Mouse (Mus musculus): ENCODE data around the gene Gm8914. TPM values are rescaled to one million over a fixed set of nuclear protein-coding genes. Genes with fewer than 3 reads are reported as not detected.
"Not testable (repeated sequence)": the region's sequence is repeated elsewhere in the genome, so short reads cannot be mapped to it uniquely, and the experiment has no call there.

The Gm8914 gene
- polyA plus RNA-seq (2012; fragmentation: generic; extraction: Trizol), result 0.08 TPM

DNA sequence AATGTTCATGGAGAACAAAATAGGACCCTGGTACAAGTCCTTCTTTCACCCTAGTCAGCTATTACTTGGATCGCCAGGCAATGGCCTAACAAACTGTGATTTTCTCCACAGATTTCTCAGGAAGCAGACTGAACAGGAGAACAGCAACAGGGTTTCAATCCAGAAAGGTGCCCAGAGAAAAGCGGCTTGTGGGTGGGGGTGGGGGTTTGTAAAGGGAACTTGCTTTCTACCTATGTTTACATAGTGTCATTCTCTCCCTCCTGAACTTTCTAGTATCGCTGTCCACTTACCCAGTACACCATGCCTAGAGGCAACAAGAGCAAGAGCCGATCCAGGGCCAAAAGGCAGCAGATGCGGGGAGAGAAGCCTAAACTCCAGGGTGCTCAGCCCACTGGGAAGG is at the start of gene Gm8914:
TSS of gene Gm8914 (plus strand) at position 301 of the 400 bp plus-strand sequence.
- H3ac ChIP-seq (ENCODE audit: control insufficient read depth, insufficient read length); H3K4me3 ChIP-seq; H3K36me3 ChIP-seq (ENCODE audit: control insufficient read depth, insufficient read depth); H3K27me3 ChIP-seq (ENCODE audit: control insufficient read depth, insufficient read depth, insufficient read length); H3K4me2 ChIP-seq (ENCODE audit: low read depth); H3K79me2 ChIP-seq (ENCODE audit: control insufficient read depth, insufficient read depth): not testable (repeated sequence)

Other genes with a start within 250 kb of the Gm8914 start
- 0.60 TPM for gene Mageb2, start 148.4 kb upstream of the Gm8914 start, polyA plus RNA-seq (2012; fragmentation: generic; extraction: Trizol)
- 0.08 TPM for gene Gm5072, start 87.6 kb upstream of the Gm8914 start, polyA plus RNA-seq (2012; fragmentation: generic; extraction: Trizol)
- gene 1700084M14Rik, start 95.8 kb downstream of the Gm8914 start, polyA plus RNA-seq (2012; fragmentation: generic; extraction: Trizol), result not detected
- gene Gm14781, start 152.1 kb downstream of the Gm8914 start, polyA plus RNA-seq (2012; fragmentation: generic; extraction: Trizol), result not detected

Data from myocyte (in vitro differentiated cells).